Mouse (Mus musculus): ENCODE data around the gene Drd1. TPM values are rescaled to one million over a fixed set of nuclear protein-coding genes. Genes with fewer than 3 reads are reported as not detected.

Drd1 gene
- polyA plus RNA-seq, 1 experiment from 2014 or later, result 0.18 TPM

- Histone ChIP-seq H3K36me3 (peaks cover 27% of the 10 kb centered on the region; the same call in 1 of the 2 replicates), H3K4me2 (no peak overlapping the region), H3K27ac (no peak overlapping the region), H3K9ac (no peak overlapping the region), H3K4me3 (replicated peaks) (no peak overlapping the region), H3K9me3 (no peaks in the 10 kb centered on the region), H3K27me3 (replicated peaks) (no peaks in the 10 kb centered on the region), H3K4me1 (0 out of 2 replicates have a peak, but pooled peaks cover 5% of the 10 kb centered on the region)
- no peak for ATAC-seq (ENCODE audit: insufficient read depth, low FRiP score, low read depth)
- WGBS, result 70% methylated on average over 5 of the region's 5 CpGs
Measured at GRCm38 (mm10) chr13:54084826-54085225, 29.3 kb upstream of the Drd1 start.

- H3K27me3 ChIP-seq (replicated peaks), result no peaks in the 10 kb centered on the region
- no peak overlapping the region for H3K4me2 ChIP-seq
- no peak for ATAC-seq (ENCODE audit: insufficient read depth, low FRiP score, low read depth)
- WGBS, result 69% methylated on average over 4 of the region's 4 CpGs
- no peak overlapping the region for H3K9ac ChIP-seq
- no peak overlapping the region for H3K27ac ChIP-seq
- H3K4me1 ChIP-seq, result 0 out of 2 replicates have a peak, but pooled peaks cover 10% of the 10 kb centered on the region
- no peak overlapping the region for H3K4me3 ChIP-seq (replicated peaks)
- peaks cover 22% of the 10 kb centered on the region; the same call in 1 of the 2 replicates for H3K36me3 ChIP-seq
- H3K9me3 ChIP-seq, result no peaks in the 10 kb centered on the region
Measured at GRCm38 (mm10) chr13:54084178-54084577, 28.7 kb upstream of the Drd1 start.

- H3K9ac ChIP-seq, result no peak overlapping the region
- no peak for ATAC-seq (ENCODE audit: insufficient read depth, low FRiP score, low read depth)
- H3K27ac ChIP-seq, result no peak overlapping the region
- 0 out of 2 replicates have a peak, but pooled peaks cover 10% of the 10 kb centered on the region for H3K4me1 ChIP-seq
- H3K9me3 ChIP-seq, result no peaks in the 10 kb centered on the region
- no peaks in the 10 kb centered on the region for H3K27me3 ChIP-seq (replicated peaks)
- no peak overlapping the region for H3K4me3 ChIP-seq (replicated peaks)
- peaks cover 18% of the 10 kb centered on the region; the same call in 1 of the 2 replicates for H3K36me3 ChIP-seq
- 64% methylated on average over 5 of the region's 5 CpGs for WGBS
- no peak overlapping the region for H3K4me2 ChIP-seq
Measured at GRCm38 (mm10) chr13:54082946-54083345, 27.4 kb upstream of the Drd1 start.

- ATAC-seq (ENCODE audit: insufficient read depth, low FRiP score, low read depth), result no peak
- H3K27ac ChIP-seq, result no peak overlapping the region
- 88% methylated on average over 1 of the region's 1 CpGs for WGBS
- no peaks in the 10 kb centered on the region for H3K9me3 ChIP-seq
- no peaks in the 10 kb centered on the region for H3K27me3 ChIP-seq (replicated peaks)
- no peak overlapping the region for H3K4me2 ChIP-seq
- no peak overlapping the region for H3K9ac ChIP-seq
- 0 out of 2 replicates have a peak, but pooled peaks cover 10% of the 10 kb centered on the region for H3K4me1 ChIP-seq
- 0 out of 2 replicates have a peak, but pooled peaks cover under 1% of the 10 kb centered on the region for H3K36me3 ChIP-seq
- no peak overlapping the region for H3K4me3 ChIP-seq (replicated peaks)
Measured at GRCm38 (mm10) chr13:54080785-54081184, 25.3 kb upstream of the Drd1 start.

- Histone ChIP-seq H3K4me3 (replicated peaks) (no peak overlapping the region), H3K4me1 (0 out of 2 replicates have a peak, but pooled peaks cover 10% of the 10 kb centered on the region), H3K9me3 (no peaks in the 10 kb centered on the region), H3K4me2 (no peak overlapping the region), H3K9ac (no peak overlapping the region), H3K27ac (no peak overlapping the region), H3K27me3 (replicated peaks) (no peaks in the 10 kb centered on the region), H3K36me3 (no peaks in the 10 kb centered on the region)
- WGBS, result 54% methylated on average over 12 of the region's 12 CpGs
- ATAC-seq (ENCODE audit: insufficient read depth, low FRiP score, low read depth), result no peak
Measured at GRCm38 (mm10) chr13:54079782-54080759, 24.6 kb upstream of the Drd1 start.

GRCm38 (mm10) chr13:54077470-54078174, 22.1 kb upstream of the Drd1 start:
- H3K9me3 ChIP-seq, result no peaks in the 10 kb centered on the region
- no peaks in the 10 kb centered on the region for H3K27me3 ChIP-seq (replicated peaks)
- H3K4me2 ChIP-seq, result no peak overlapping the region
- no peak overlapping the region for H3K27ac ChIP-seq
- no peak overlapping the region for H3K4me3 ChIP-seq (replicated peaks)
- H3K4me1 ChIP-seq, result 0 out of 2 replicates have a peak, but pooled peaks cover 13% of the 10 kb centered on the region
- no peak overlapping the region for H3K9ac ChIP-seq
- 59% methylated on average over 11 of the region's 11 CpGs for WGBS
- ATAC-seq (ENCODE audit: insufficient read depth, low FRiP score, low read depth), result no peak
- H3K36me3 ChIP-seq, result no peaks in the 10 kb centered on the region

GRCm38 (mm10) chr13:54076762-54077460, 21.4 kb upstream of the Drd1 start:
- WGBS, result 82% methylated on average over 11 of the region's 11 CpGs
- Histone ChIP-seq H3K4me3 (replicated peaks) (no peak overlapping the region), H3K27me3 (replicated peaks) (no peaks in the 10 kb centered on the region), H3K4me1 (0 out of 2 replicates have a peak, but pooled peaks cover 13% of the 10 kb centered on the region), H3K9ac (no peak overlapping the region), H3K27ac (no peak overlapping the region), H3K9me3 (no peaks in the 10 kb centered on the region), H3K4me2 (no peak overlapping the region), H3K36me3 (no peaks in the 10 kb centered on the region)
- no peak for ATAC-seq (ENCODE audit: insufficient read depth, low FRiP score, low read depth)

- Histone ChIP-seq H3K9me3 (no peaks in the 10 kb centered on the region), H3K4me2 (no peak overlapping the region), H3K4me3 (replicated peaks) (no peak overlapping the region), H3K36me3 (no peaks in the 10 kb centered on the region), H3K27me3 (replicated peaks) (no peaks in the 10 kb centered on the region), H3K9ac (no peak overlapping the region), H3K4me1 (peaks cover 13% of the 10 kb centered on the region; the same call in 1 of the 2 replicates), H3K27ac (no peak overlapping the region)
- WGBS, result 91% methylated on average over 6 of the region's 6 CpGs
- no peak for ATAC-seq (ENCODE audit: insufficient read depth, low FRiP score, low read depth)
Measured at GRCm38 (mm10) chr13:54076051-54076450, 20.5 kb upstream of the Drd1 start.

- no peak overlapping the region for H3K27ac ChIP-seq
- no peak overlapping the region for H3K4me3 ChIP-seq (replicated peaks)
- no peak overlapping the region for H3K4me2 ChIP-seq
- no peaks in the 10 kb centered on the region for H3K9me3 ChIP-seq
- H3K4me1 ChIP-seq, result peaks cover 13% of the 10 kb centered on the region; the same call in 1 of the 2 replicates
- H3K27me3 ChIP-seq (replicated peaks), result no peaks in the 10 kb centered on the region
- no peak for ATAC-seq (ENCODE audit: insufficient read depth, low FRiP score, low read depth)
- WGBS, result 76% methylated on average over 2 of the region's 2 CpGs
- H3K9ac ChIP-seq, result no peak overlapping the region
- no peaks in the 10 kb centered on the region for H3K36me3 ChIP-seq
Measured at GRCm38 (mm10) chr13:54075416-54075815, 19.9 kb upstream of the Drd1 start.

GRCm38 (mm10) chr13:54073491-54073890, 18.0 kb upstream of the Drd1 start:
- no peaks in the 10 kb centered on the region for H3K36me3 ChIP-seq
- H3K9ac ChIP-seq, result no peak overlapping the region
- peaks cover 3% of the 10 kb centered on the region; the same call in 1 of the 2 replicates for H3K4me1 ChIP-seq
- WGBS, result 72% methylated on average over 2 of the region's 2 CpGs
- H3K4me2 ChIP-seq, result peak overlapping the region; percentile 64
- ATAC-seq (ENCODE audit: insufficient read depth, low FRiP score, low read depth), result no peak
- H3K4me3 ChIP-seq (replicated peaks), result no peak overlapping the region
- H3K27ac ChIP-seq, result peak overlapping the region; percentile 87; the same call in 1 of the 2 replicates
- no peaks in the 10 kb centered on the region for H3K27me3 ChIP-seq (replicated peaks)
- H3K9me3 ChIP-seq, result no peaks in the 10 kb centered on the region

- ATAC-seq (ENCODE audit: insufficient read depth, low FRiP score, low read depth), result 0 out of 2 replicates have a peak, but pooled peaks have one; percentile 29
- peaks cover 3% of the 10 kb centered on the region; the same call in 1 of the 2 replicates for H3K4me1 ChIP-seq
- H3K9me3 ChIP-seq, result no peaks in the 10 kb centered on the region
- H3K27me3 ChIP-seq (replicated peaks), result no peaks in the 10 kb centered on the region
- no peak overlapping the region for H3K9ac ChIP-seq
- H3K36me3 ChIP-seq, result no peaks in the 10 kb centered on the region
- 0% methylated on average over 1 of the region's 1 CpGs for WGBS
- peak overlapping the region; percentile 87 for H3K27ac ChIP-seq
- H3K4me3 ChIP-seq (replicated peaks), result peak overlapping the region; percentile 84
- peak overlapping the region; percentile 64 for H3K4me2 ChIP-seq
Measured at GRCm38 (mm10) chr13:54073066-54073465, 17.6 kb upstream of the Drd1 start.
